Mouse (Mus musculus): ENCODE data around the gene Mnat1.

DNA sequence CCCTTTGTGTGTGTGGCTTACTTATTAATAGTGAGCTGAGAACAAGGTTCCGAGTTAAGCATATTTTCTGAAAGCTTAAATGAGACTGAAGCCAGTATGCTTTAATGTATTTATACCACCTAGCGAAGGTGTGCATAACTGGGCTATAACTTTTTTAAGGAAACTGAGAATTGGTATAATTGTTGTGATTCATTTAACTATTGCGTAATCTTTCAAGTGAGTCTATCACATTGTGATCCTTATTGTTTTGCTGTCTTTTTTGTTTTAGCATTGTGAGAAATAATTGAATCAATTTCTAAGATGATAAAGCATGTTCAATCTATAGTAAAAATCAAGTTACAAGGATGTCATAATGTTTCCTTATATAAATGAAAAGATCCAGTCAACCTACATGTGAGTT is 104.9 kb downstream of the Mnat1 start:
- no peak for TF ChIP-seq EP300 (IDR thresholded peaks at IDR 0.05; ENCODE audit: low read length)
- no peak for TF ChIP-seq MAX (IDR thresholded peaks at IDR 0.05; ENCODE audit: low read length)
